Mouse (Mus musculus) MEL (cell line): ENCODE results near the gene Arrb2. TPM values are rescaled to one million over a fixed set of nuclear protein-coding genes. Genes with fewer than 3 reads are reported as not detected.

ENCODE experiments used
- DNase-seq: peaks from one replicate; pipeline ENCODE4 v3.0.0; 2011; ENCODE audit warnings: low read depth, low spot score
- H3K27ac ChIP-seq: 2 replicates; pipeline ENCODE4 v1.5.1; 2012; ENCODE audit warnings: low read depth, mild to moderate bottlenecking, control low read depth, low read length, moderate library complexity; ENCODE audit not compliant: control insufficient read depth
- H3K27me3 ChIP-seq, 2 experiments: fragments of 150-350 bp in 1 of 2; sonication (generic) in 1 of 2; 2 replicates each; pipeline ENCODE4 v1.6.1; 2012; ENCODE audit warnings: low read length in 2 of 2, mild to moderate bottlenecking in 2 of 2, improper control_type of control experiment in 1 of 2, moderate library complexity in 1 of 2; ENCODE audit not compliant: insufficient read depth in 2 of 2, control insufficient read depth in 1 of 2
- H3K36me3 ChIP-seq, 2 experiments: 2 replicates each; pipeline ENCODE4 v1.6.1; 2012 to 2014; ENCODE audit warnings: low read length in 2 of 2, improper control_type of control experiment in 1 of 2, inconsistent platforms in 1 of 2, mild to moderate bottlenecking in 1 of 2; ENCODE audit not compliant: insufficient read depth in 2 of 2, control insufficient read depth in 1 of 2
- H3K4me1 ChIP-seq, 2 experiments: fragments of 150-350 bp in 1 of 2; sonication (generic) in 1 of 2; 2 replicates each; pipeline ENCODE4 v1.6.1; 2012; ENCODE audit warnings: low read length in 2 of 2, improper control_type of control experiment in 1 of 2, mild to moderate bottlenecking in 1 of 2; ENCODE audit not compliant: insufficient read depth in 2 of 2, control insufficient read depth in 1 of 2
- H3K4me3 ChIP-seq, 2 experiments: fragments of 150-350 bp in 1 of 2; sonication (generic) in 1 of 2; 2 replicates each; pipeline ENCODE4 v1.5.1; 2012; ENCODE audit warnings: low read depth in 2 of 2, low read length in 2 of 2, mild to moderate bottlenecking in 2 of 2, moderate library complexity in 2 of 2, control low read depth in 1 of 2, improper control_type of control experiment in 1 of 2; ENCODE audit not compliant: control insufficient read depth in 1 of 2, insufficient read depth in 1 of 2
- H3K79me2 ChIP-seq: 2 replicates; pipeline ENCODE4 v1.6.1; 2012; ENCODE audit warnings: mild to moderate bottlenecking, low read length, moderate library complexity; ENCODE audit not compliant: control insufficient read depth, poor library complexity, insufficient read depth
- H3K9ac ChIP-seq: 2 replicates; pipeline ENCODE4 v1.6.1; 2012; ENCODE audit warnings: low read depth, mild to moderate bottlenecking, control low read depth, low read length, moderate library complexity; ENCODE audit not compliant: control insufficient read depth, poor library complexity, severe bottlenecking
- H3K9me3 ChIP-seq: fragments of 150-350 bp; sonication (generic); replicated peaks from 2 replicates; pipeline ENCODE4 v1.6.1; 2012; ENCODE audit warnings: mild to moderate bottlenecking, low read length, improper control_type of control experiment, moderate library complexity; ENCODE audit not compliant: insufficient read depth
- CHD1 ChIP-seq: IDR thresholded peaks from 2 replicates; pipeline ENCODE4 v1.6.1; 2012; ENCODE audit warnings: low read depth, mild to moderate bottlenecking, inconsistent platforms, low read length, improper control_type of control experiment
- CHD2 ChIP-seq: IDR thresholded peaks from 2 replicates; pipeline ENCODE4 v1.6.1; 2011; ENCODE audit warnings: low read length, improper control_type of control experiment
- CTCF ChIP-seq, 3 experiments: IDR thresholded peaks in 2 of 3; conservative IDR thresholded peaks in 1 of 3; 2 replicates each; pipeline ENCODE4 v1.5.1; 2011 to 2012; ENCODE audit warnings: low read length in 3 of 3, low read depth in 2 of 3, mild to moderate bottlenecking in 2 of 3, improper control_type of control experiment in 1 of 3, inconsistent platforms in 1 of 3, mixed read lengths in 1 of 3, moderate library complexity in 1 of 3; ENCODE audit not compliant: control insufficient read depth in 1 of 3, insufficient read depth in 1 of 3, poor library complexity in 1 of 3, severe bottlenecking in 1 of 3
- ELF1 ChIP-seq: IDR thresholded peaks from 2 replicates; pipeline ENCODE4 v1.6.1; 2014; ENCODE audit warnings: low read depth, mild to moderate bottlenecking, inconsistent platforms, low read length, improper control_type of control experiment, moderate library complexity
- EP300 ChIP-seq, 2 experiments: IDR thresholded peaks; 2 replicates each; pipeline ENCODE4 v1.6.1; 2011; ENCODE audit warnings: improper control_type of control experiment in 2 of 2, low read length in 2 of 2, low read depth in 1 of 2, mild to moderate bottlenecking in 1 of 2
- GABPA ChIP-seq: IDR thresholded peaks from 2 replicates; pipeline ENCODE4 v1.6.1; 2012; ENCODE audit warnings: low read depth, mild to moderate bottlenecking, inconsistent platforms, low read length, improper control_type of control experiment, moderate library complexity
- GATA1 ChIP-seq: IDR thresholded peaks from 2 replicates; pipeline ENCODE4 v1.6.1; 2011; ENCODE audit warnings: low read depth, low read length, improper control_type of control experiment
- HCFC1 ChIP-seq: IDR thresholded peaks from 2 replicates; pipeline ENCODE4 v1.6.1; 2012; ENCODE audit warnings: low read depth, mild to moderate bottlenecking, inconsistent platforms, low read length, improper control_type of control experiment, moderate library complexity
- MAFK ChIP-seq: IDR thresholded peaks from 2 replicates; pipeline ENCODE4 v1.6.1; 2011; ENCODE audit warnings: low read depth, mild to moderate bottlenecking, low read length, improper control_type of control experiment, borderline replicate concordance
- MAX ChIP-seq: IDR thresholded peaks from 2 replicates; pipeline ENCODE4 v1.6.1; 2011; ENCODE audit warnings: low read length, improper control_type of control experiment
- MYC ChIP-seq: IDR thresholded peaks from 2 replicates; pipeline ENCODE4 v1.6.1; 2011; ENCODE audit warnings: low read depth, mild to moderate bottlenecking, low read length, improper control_type of control experiment, moderate library complexity
- NELFE ChIP-seq: IDR thresholded peaks from 2 replicates; pipeline ENCODE4 v1.6.1; 2011; ENCODE audit warnings: low read depth, low read length, improper control_type of control experiment
- NRF1 ChIP-seq: IDR thresholded peaks from 2 replicates; pipeline ENCODE4 v1.6.1; 2014; ENCODE audit warnings: low read depth, mild to moderate bottlenecking, inconsistent platforms, low read length, improper control_type of control experiment, moderate library complexity; ENCODE audit not compliant: poor library complexity, insufficient read depth, severe bottlenecking
- POLR2A ChIP-seq, 2 experiments: IDR thresholded peaks; 2 replicates each; pipeline ENCODE4 v1.6.1; 2011 to 2012; ENCODE audit warnings: low read length in 2 of 2, mild to moderate bottlenecking in 2 of 2, control low read depth in 1 of 2, improper control_type of control experiment in 1 of 2, low read depth in 1 of 2, moderate library complexity in 1 of 2; ENCODE audit not compliant: control insufficient read depth in 1 of 2, insufficient read depth in 1 of 2, poor library complexity in 1 of 2
- POLR2AphosphoS2 ChIP-seq: IDR thresholded peaks from 2 replicates; pipeline ENCODE4 v1.6.1; 2011; ENCODE audit warnings: low read length, improper control_type of control experiment
- RCOR1 ChIP-seq: IDR thresholded peaks from 2 replicates; pipeline ENCODE4 v1.6.1; 2012; ENCODE audit warnings: low read depth, mild to moderate bottlenecking, inconsistent platforms, low read length, improper control_type of control experiment
- SMC3 ChIP-seq: IDR thresholded peaks from 2 replicates; pipeline ENCODE4 v1.6.1; 2011; ENCODE audit warnings: low read depth, low read length, improper control_type of control experiment
- TBP ChIP-seq: IDR thresholded peaks from 2 replicates; pipeline ENCODE4 v1.8.0; 2011; ENCODE audit warnings: low read depth, low read length, improper control_type of control experiment
- TCF12 ChIP-seq: IDR thresholded peaks from 2 replicates; pipeline ENCODE4 v1.6.1; 2014; ENCODE audit warnings: low read depth, mild to moderate bottlenecking, inconsistent platforms, low read length, improper control_type of control experiment, moderate library complexity
- USF1 ChIP-seq: IDR thresholded peaks from 2 replicates; pipeline ENCODE4 v1.6.1; 2014; ENCODE audit warnings: low read depth, mild to moderate bottlenecking, inconsistent platforms, low read length, improper control_type of control experiment, moderate library complexity
- USF2 ChIP-seq, 2 experiments: IDR thresholded peaks; 2 replicates each; pipeline ENCODE4 v1.6.1; 2011 to 2012; ENCODE audit warnings: improper control_type of control experiment in 2 of 2, low read length in 2 of 2, borderline replicate concordance in 1 of 2, inconsistent platforms in 1 of 2, low read depth in 1 of 2, mild to moderate bottlenecking in 1 of 2; ENCODE audit not compliant: insufficient read depth in 1 of 2
- ZC3H11A ChIP-seq: IDR thresholded peaks from 2 replicates; pipeline ENCODE4 v1.6.1; 2012; ENCODE audit warnings: low read depth, mild to moderate bottlenecking, inconsistent platforms, low read length, improper control_type of control experiment
- ZKSCAN1 ChIP-seq: IDR thresholded peaks from 2 replicates; pipeline ENCODE4 v1.6.1; 2012; ENCODE audit warnings: low read depth, mild to moderate bottlenecking, inconsistent platforms, low read length, improper control_type of control experiment, moderate library complexity
- ZMIZ1 ChIP-seq: IDR thresholded peaks from 2 replicates; pipeline ENCODE4 v1.6.1; 2012; ENCODE audit warnings: low read depth, mild to moderate bottlenecking, inconsistent platforms, low read length, improper control_type of control experiment, moderate library complexity
- ZNF384 ChIP-seq: IDR thresholded peaks from 2 replicates; pipeline ENCODE4 v1.6.1; 2012; ENCODE audit warnings: low read depth, mild to moderate bottlenecking, inconsistent platforms, low read length, improper control_type of control experiment
- polyA plus RNA-seq, 2 experiments: library from polyadenylated mRNA; stranded (reverse) in 1 of 2; unstranded in 1 of 2; fragments of >175 nt in 1 of 2; fragments of >200 nt in 1 of 2; gene quantifications; 2 replicates each; pipeline versions ENCODE4 v1.2.1 to v1.2.4; 2012; ENCODE audit warnings: low replicate concordance in 2 of 2, low read depth in 1 of 2; ENCODE audit not compliant: insufficient read length in 2 of 2, insufficient read depth in 1 of 2, missing spikeins in 1 of 2
- total RNA-seq: library from RNA; depleted of rRNA; stranded (reverse); fragments of 300-350 nt; gene quantifications from 2 replicates; pipeline ENCODE4 v1.2.3, GENCODE M21; 2012

The Arrb2 gene
- total and polyA plus RNA-seq, 3 experiments = 241 to 272 TPM; not detected in 1

DNA sequence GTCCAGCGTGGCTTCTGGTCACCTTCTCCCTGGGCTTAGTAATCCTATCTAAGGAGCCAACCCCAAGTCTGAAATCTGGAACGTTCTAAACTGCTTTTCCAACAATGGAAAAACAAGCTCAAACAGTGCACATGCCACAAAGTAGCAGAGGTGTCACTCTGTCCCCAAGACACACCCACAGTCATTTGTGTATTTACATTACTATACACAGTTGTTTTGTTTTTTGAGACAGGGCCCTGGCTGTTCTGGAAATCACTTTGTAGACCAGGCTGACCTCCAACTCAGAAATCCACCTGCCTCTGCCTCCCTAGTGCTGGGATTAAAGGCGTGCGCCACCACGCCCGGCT, 22.2 kb upstream of the Arrb2 start:
- peaks cover 0 to 15% of the 10 kb centered on the region in 2 experiments; a peak in 3 of 4 replicates for H3K36me3 ChIP-seq
- no peak for TF ChIP-seq ZMIZ1
- no peak for TF ChIP-seq POLR2AphosphoS2
- no peak for TF ChIP-seq NELFE
- H3K79me2 ChIP-seq = peaks cover 42% of the 10 kb centered on the region
- peak overlapping the region; percentile 39 to 93 for H3K4me3 ChIP-seq
- no peaks in the 10 kb centered on the region for H3K27me3 ChIP-seq
- DNase-seq = no peak
- H3K4me1 ChIP-seq = peaks cover 5 to 13% of the 10 kb centered on the region in 2 experiments; a peak in 3 of 4 replicates
- peak overlapping the region; percentile 93 for H3K9ac ChIP-seq
- peak overlapping the region; percentile 79 for H3K27ac ChIP-seq
- no peaks in the 10 kb centered on the region for H3K9me3 ChIP-seq

DNA sequence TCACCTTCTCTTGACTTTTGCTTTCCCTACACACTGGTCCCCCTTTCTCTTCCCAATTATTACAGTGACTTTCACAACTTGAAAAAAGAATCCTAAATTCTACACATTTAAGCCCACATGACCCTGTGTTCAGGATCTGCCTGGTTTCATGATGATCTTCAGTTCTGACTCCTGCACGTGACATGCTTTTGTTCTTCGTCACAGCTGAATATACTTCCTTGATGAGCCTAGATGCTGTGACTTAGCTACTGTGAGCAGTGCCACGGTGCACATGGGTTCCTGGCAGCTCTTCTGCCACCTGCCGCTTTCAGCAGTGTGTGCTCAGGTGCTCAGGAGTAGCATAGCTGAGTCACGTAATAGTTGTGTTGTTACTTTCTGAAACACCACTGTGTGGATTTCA, 19.8 kb upstream of the Arrb2 start:
- peaks cover 23% of the 10 kb centered on the region for H3K79me2 ChIP-seq
- peaks cover 0 to 13% of the 10 kb centered on the region in 2 experiments; a peak in 2 of 4 replicates for H3K36me3 ChIP-seq
- no peaks in the 10 kb centered on the region for H3K9me3 ChIP-seq
- H3K4me1 ChIP-seq = peaks cover 5 to 13% of the 10 kb centered on the region in 2 experiments; a peak in 3 of 4 replicates
- DNase-seq = no peak
- no peak overlapping the region for H3K4me3 ChIP-seq
- H3K27me3 ChIP-seq = peaks cover 0 to 3% of the 10 kb centered on the region in 2 experiments; a peak in 2 of 4 replicates
- no peak for TF ChIP-seq MAFK
- no peak for TF ChIP-seq NRF1
- no peak for TF ChIP-seq USF2 (IDR thresholded peaks at IDR 0.05; ENCODE audit: borderline replicate concordance in 1 of 2, insufficient read depth in 1 of 2, low read depth in 1 of 2, low read length in 2 of 2)
- no peak for TF ChIP-seq POLR2A (IDR thresholded peaks at IDR 0.05; ENCODE audit: control insufficient read depth in 1 of 2, insufficient read depth in 1 of 2, low read depth in 1 of 2, low read length in 2 of 2, poor library complexity in 1 of 2)
- no peak for TF ChIP-seq CTCF (IDR thresholded peaks at IDR 0.05 in 2 of 3, conservative IDR thresholded peaks at IDR 0.05 in 1 of 3; ENCODE audit: control insufficient read depth in 1 of 3, insufficient read depth in 1 of 3, low read depth in 2 of 3, low read length in 3 of 3, poor library complexity in 1 of 3, severe bottlenecking in 1 of 3)
- TF ChIP-seq HCFC1 = no peak
- H3K27ac ChIP-seq = no peak overlapping the region
- no peak overlapping the region for H3K9ac ChIP-seq

DNA sequence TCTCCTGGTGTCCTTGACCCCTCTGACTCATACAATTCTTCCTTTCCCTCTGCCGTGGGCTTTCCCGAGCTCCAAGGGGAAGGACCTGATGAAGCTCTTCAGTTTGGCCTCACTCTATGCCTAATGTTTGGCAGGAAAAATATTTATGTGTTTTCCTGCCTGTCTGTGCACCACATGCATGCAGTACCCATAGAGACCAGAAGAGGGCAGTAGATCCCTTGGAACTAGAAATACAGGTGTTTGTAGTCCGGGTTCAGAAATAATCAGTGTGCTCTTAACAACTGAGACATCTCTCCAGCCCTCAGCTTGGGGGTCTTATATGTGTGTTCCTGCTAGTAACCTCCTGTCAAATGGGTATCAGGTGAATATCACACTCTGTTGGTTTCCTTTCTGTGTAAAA, 18.5 kb upstream of the Arrb2 start:
- Histone ChIP-seq H3K4me3 (no peak overlapping the region), H3K9ac (no peak overlapping the region), H3K27ac (no peak overlapping the region), H3K4me1 (peaks cover 0 to 3% of the 10 kb centered on the region in 2 experiments; a peak in 2 of 4 replicates), H3K36me3 (peaks cover 0 to 2% of the 10 kb centered on the region in 2 experiments; a peak in 2 of 4 replicates), H3K9me3 (no peaks in the 10 kb centered on the region), H3K79me2 (peaks cover 10% of the 10 kb centered on the region), H3K27me3 (peaks cover 0 to 5% of the 10 kb centered on the region in 2 experiments; a peak in 3 of 4 replicates)
- DNase-seq = peak; percentile 89
- TF ChIP-seq TCF12 = no peak
- TF ChIP-seq ZMIZ1 = no peak
- peak; percentile 93 for TF ChIP-seq SMC3
- no peak for TF ChIP-seq CHD2
- no peak for TF ChIP-seq USF1
- TF ChIP-seq TBP = 0 out of 2 replicates have a peak, but pooled peaks have one; percentile 34
- TF ChIP-seq RCOR1 = no peak
- TF ChIP-seq POLR2AphosphoS2 = no peak
- TF ChIP-seq ZNF384 = peak; percentile 9; the same call in 1 of the 2 replicates
- TF ChIP-seq CHD1 = no peak
- TF ChIP-seq GATA1 = no peak
- no peak for TF ChIP-seq EP300 (IDR thresholded peaks at IDR 0.05; ENCODE audit: low read depth in 1 of 2, low read length in 2 of 2)
- peak; percentile 96 for TF ChIP-seq ZC3H11A
- TF ChIP-seq NELFE = no peak
- TF ChIP-seq MYC = peak; percentile 78
- no peak for TF ChIP-seq MAX
- TF ChIP-seq ELF1 = no peak
- TF ChIP-seq CTCF (IDR thresholded peaks at IDR 0.05 in 2 of 3, conservative IDR thresholded peaks at IDR 0.05 in 1 of 3; ENCODE audit: control insufficient read depth in 1 of 3, insufficient read depth in 1 of 3, low read depth in 2 of 3, low read length in 3 of 3, poor library complexity in 1 of 3, severe bottlenecking in 1 of 3) = peak; percentile 78 to 98 (median 98); a peak in 5 of 6 replicates
- no peak for TF ChIP-seq ZKSCAN1
- no peak for TF ChIP-seq GABPA
